Mouse (Mus musculus): ENCODE measurements around the gene Tbcel. TPM values are rescaled to one million over a fixed set of nuclear protein-coding genes. Genes with fewer than 3 reads are reported as not detected.

The Tbcel gene
- total RNA-seq (2023), result 77.5 TPM

GRCm38 (mm10) chr9:42507709-42508108 is at the start of gene Tbcel:
TSS of gene Tbcel (minus strand) at chr9:42507809.

GRCm38 (mm10) chr9:42399829-42400228 is 107.8 kb downstream of the Tbcel start, which contains the start of gene Tecta:
TSS of gene Tecta (minus strand) at chr9:42399929.

Other genes with a start within 250 kb of the Tbcel start
- 21.4 TPM for gene Sc5d, start 243.6 kb downstream of the Tbcel start, total RNA-seq (2023)
- gene Tecta, start 107.9 kb downstream of the Tbcel start, total RNA-seq (2023), result 0.37 TPM